Mouse (Mus musculus) erythroblast, embryonic 14.5 days (primary cell): Measurements from ENCODE around the gene Tex22.

ENCODE experiments used
- GATA1 ChIP-seq: IDR thresholded peaks from 2 replicates; pipeline ENCODE4 v1.6.1; 2012; ENCODE audit warnings: low read length, inconsistent platforms, mixed read lengths
- TAL1 ChIP-seq: IDR thresholded peaks from 3 replicates; pipeline ENCODE4 v1.6.1; 2012; ENCODE audit warnings: low read length, inconsistent platforms, mixed read lengths

DNA sequence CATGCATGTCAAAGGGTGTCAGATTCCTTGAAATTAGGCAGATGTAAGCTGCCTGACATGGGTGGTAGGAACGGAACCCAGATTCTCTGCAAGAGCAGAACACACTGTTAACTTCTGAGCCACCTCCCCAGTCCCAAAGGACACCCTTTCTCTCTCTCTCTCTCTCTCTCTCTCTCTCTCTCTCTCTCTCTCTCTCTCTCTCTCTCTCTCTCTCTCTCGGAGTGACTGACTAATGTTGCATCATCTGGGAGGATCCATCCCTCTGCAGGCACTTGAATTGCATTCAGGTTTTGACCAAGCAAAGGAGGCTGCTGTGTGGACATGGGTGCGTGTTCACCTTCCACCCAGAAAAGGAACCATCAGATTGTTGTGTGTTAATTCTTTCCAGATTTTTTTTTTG, 13.0 kb downstream of the Tex22 start:
- TF ChIP-seq GATA1 (no peak), TAL1 (no peak)
